Mouse (Mus musculus): ENCODE measurements around the gene Tigd3.

- TF ChIP-seq CTCF (IDR thresholded peaks at IDR 0.05; ENCODE audit: low read depth, low read length) (no peak), POLR2A (IDR thresholded peaks at IDR 0.05; ENCODE audit: borderline replicate concordance, low read depth, low read length) (no peak)
These were observed 47.8 kb downstream of the Tigd3 start for GRCm38 (mm10) chr19:5846154-5846553.

All from bone marrow macrophage, adult 2 months (primary cell).